Mouse (Mus musculus) stomach, postnatal 0 days (tissue): ENCODE data around the gene Dennd2d. TPM values are rescaled to one million over a fixed set of nuclear protein-coding genes. Genes with fewer than 3 reads are reported as not detected.
A peak's percentile ranks its signal among the peaks of the same experiment; 100 is the strongest.

Experiments
- ATAC-seq: fragments of 200-750 bp; cut with Nextera tagmentation; 2 replicates; pipeline ENCODE4 v1.8.0; 2017; ENCODE audit not compliant: low FRiP score, low TSS enrichment
- DNase-seq: peaks from one replicate; pipeline ENCODE4 v3.0.0-alpha.2; 2016; ENCODE audit warnings: low spot score
- H3K27ac ChIP-seq: fragments of 300-500 bp; sonication (generic); replicated peaks from 2 replicates; pipeline ENCODE4 v1.5.1; 2014; ENCODE audit warnings: mild to moderate bottlenecking, control low read depth
- H3K27me3 ChIP-seq: fragments of 300-500 bp; sonication (generic); 2 replicates; pipeline ENCODE4 v1.6.1; 2014; ENCODE audit warnings: low read length; ENCODE audit not compliant: control insufficient read depth, insufficient read depth
- H3K36me3 ChIP-seq: fragments of 300-500 bp; sonication (generic); 2 replicates; pipeline ENCODE4 v1.6.1; 2014; ENCODE audit warnings: low read length, mixed read lengths; ENCODE audit not compliant: control insufficient read depth, insufficient read depth
- H3K4me1 ChIP-seq: fragments of 300-500 bp; sonication (generic); replicated peaks from 2 replicates; pipeline ENCODE4 v1.6.1; 2014; ENCODE audit warnings: antibody characterized with exemption; ENCODE audit not compliant: control insufficient read depth, insufficient read depth
- H3K4me2 ChIP-seq: fragments of 300-500 bp; sonication (generic); replicated peaks from 2 replicates; pipeline ENCODE4 v1.6.1; 2014; ENCODE audit warnings: low read depth, mild to moderate bottlenecking, control low read depth, moderate library complexity
- H3K4me3 ChIP-seq: fragments of 300-500 bp; sonication (generic); 2 replicates; pipeline ENCODE4 v1.5.1; 2014; ENCODE audit warnings: low read depth, low read length, control low read depth
- H3K9ac ChIP-seq: fragments of 300-500 bp; sonication (generic); 2 replicates; pipeline ENCODE4 v1.6.1; 2014; ENCODE audit warnings: mild to moderate bottlenecking, low read length, control low read depth, mixed read lengths
- H3K9me3 ChIP-seq: fragments of 300-500 bp; sonication (generic); 2 replicates; pipeline ENCODE4 v1.6.1; 2016; ENCODE audit warnings: low read length; ENCODE audit not compliant: control insufficient read depth
- CTCF ChIP-seq: IDR thresholded peaks from 2 replicates; pipeline ENCODE4 v1.5.1; 2016; ENCODE audit warnings: antibody characterized with exemption, low read depth, mild to moderate bottlenecking, moderate library complexity
- EP300 ChIP-seq: optimal IDR thresholded peaks from 2 replicates; pipeline ENCODE3; 2016; ENCODE audit warnings: antibody characterized with exemption
- WGBS: fragments of 180-500 bp; shearing (Covaris S2); extraction: QIAGEN DNeasy Blood & Tissue Kit; methylation state at CpG from one replicate; pipeline ENCODE4 v1.1.7; 2014; 5-methylcytosine and 5-hydroxymethylcytosine counted together
- polyA plus RNA-seq: library from polyadenylated mRNA; unstranded; fragments of >200 nt; fragmentation: Nextera tagmentation; extraction: Ambion mirVana; gene quantifications from 2 replicates; pipeline ENCODE4 v1.2.1, GENCODE M21; 2015

Gene Dennd2d
- polyA plus RNA-seq, 1 experiment from 2014 or later, result 27.7 TPM

DNA sequence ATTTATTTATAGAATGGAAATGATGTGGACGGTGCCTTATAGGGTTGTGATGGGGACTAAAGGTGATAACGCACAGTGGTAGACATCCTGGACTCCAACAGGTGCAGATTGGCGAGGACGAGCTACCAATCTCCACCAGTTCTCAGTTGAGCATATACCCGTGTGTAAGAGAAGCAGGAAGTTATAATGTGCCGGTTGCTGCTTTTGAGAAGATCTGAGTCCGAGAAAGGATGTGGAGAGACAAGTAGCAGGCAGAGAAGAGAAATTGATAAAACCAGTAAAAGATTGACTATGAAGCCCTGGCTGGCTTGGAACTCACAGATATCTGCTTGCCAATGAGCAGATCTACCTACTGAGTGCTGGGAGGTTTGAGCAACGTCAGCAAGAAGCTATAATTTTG is 11.0 kb downstream of the Dennd2d start:
- Histone ChIP-seq H3K9ac (no peak overlapping the region), H3K36me3 (no peaks in the 10 kb centered on the region), H3K27ac (no peak overlapping the region), H3K4me3 (no peak overlapping the region), H3K4me1 (peaks cover 5% of the 10 kb centered on the region), H3K27me3 (no peaks in the 10 kb centered on the region), H3K9me3 (no peaks in the 10 kb centered on the region), H3K4me2 (no peak overlapping the region)
- TF ChIP-seq EP300, result no peak
- ATAC-seq, result no peak
- WGBS, result 83% methylated on average over 8 of the region's 8 CpGs
- no peak for DNase-seq

DNA sequence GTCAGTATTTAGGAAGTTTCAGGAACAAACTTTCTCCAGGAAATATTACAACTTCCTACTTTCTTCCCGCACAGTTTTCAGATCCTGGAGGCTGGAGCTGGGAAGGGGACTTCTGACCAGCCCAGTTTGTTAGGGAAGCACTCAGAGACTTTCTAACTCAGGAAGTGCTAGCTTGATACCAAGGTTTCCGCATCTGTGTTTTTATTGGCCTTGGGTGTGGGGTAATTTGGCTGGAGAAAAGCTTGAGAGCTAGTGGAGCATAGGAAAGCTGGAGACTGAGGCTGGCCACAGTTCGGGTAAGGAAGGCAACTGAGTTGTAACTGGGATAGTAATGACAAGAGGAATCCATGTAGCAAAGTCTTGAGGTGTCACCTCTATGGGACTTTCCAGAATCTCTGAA is 11.7 kb downstream of the Dennd2d start:
- Histone ChIP-seq H3K4me3 (no peak overlapping the region), H3K9ac (no peak overlapping the region), H3K9me3 (no peaks in the 10 kb centered on the region), H3K4me1 (peaks cover 5% of the 10 kb centered on the region), H3K36me3 (no peaks in the 10 kb centered on the region), H3K27me3 (no peaks in the 10 kb centered on the region), H3K27ac (no peak overlapping the region), H3K4me2 (no peak overlapping the region)
- DNase-seq, result no peak
- no peak for TF ChIP-seq CTCF
- no peak for TF ChIP-seq EP300
- 79% methylated on average over 3 of the region's 3 CpGs for WGBS
- no peak for ATAC-seq

DNA sequence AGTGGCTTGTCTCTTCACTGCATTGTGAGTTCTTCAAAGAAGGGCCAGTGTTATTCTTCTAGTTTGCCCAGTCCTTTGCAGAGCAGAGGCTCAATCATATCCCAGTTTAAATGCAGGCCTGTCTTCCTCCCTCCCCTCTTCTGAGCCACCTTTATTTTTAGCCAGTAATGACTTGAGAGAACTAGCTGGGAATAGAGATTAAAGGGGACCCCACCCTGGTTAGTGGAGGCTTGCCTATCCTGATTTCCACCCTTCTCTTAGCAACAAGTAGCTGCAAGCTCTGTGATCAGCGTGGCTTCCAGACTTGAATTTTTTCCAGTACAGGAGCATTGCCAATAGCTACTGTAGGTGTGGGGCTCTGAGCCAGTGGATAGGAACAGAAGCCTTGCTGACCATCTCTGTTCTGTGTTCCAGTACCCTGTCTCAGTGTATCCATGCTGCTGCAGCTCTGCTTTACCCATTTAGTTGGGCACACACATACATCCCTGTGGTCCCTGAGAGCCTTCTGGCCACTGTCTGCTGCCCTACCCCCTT is 12.3 kb downstream of the Dennd2d start:
- Histone ChIP-seq H3K4me3 (no peak overlapping the region), H3K4me1 (peaks cover 5% of the 10 kb centered on the region), H3K36me3 (no peaks in the 10 kb centered on the region), H3K4me2 (no peak overlapping the region), H3K27me3 (no peaks in the 10 kb centered on the region), H3K9me3 (no peaks in the 10 kb centered on the region), H3K9ac (no peak overlapping the region), H3K27ac (0 out of 2 replicates have a peak overlapping the region, but pooled peaks have one; percentile 35)
- no peak for TF ChIP-seq CTCF
- no peak for TF ChIP-seq EP300
- WGBS, result 44% methylated on average over 1 of the region's 1 CpGs
- ATAC-seq (no peak), DNase-seq (no peak)

DNA sequence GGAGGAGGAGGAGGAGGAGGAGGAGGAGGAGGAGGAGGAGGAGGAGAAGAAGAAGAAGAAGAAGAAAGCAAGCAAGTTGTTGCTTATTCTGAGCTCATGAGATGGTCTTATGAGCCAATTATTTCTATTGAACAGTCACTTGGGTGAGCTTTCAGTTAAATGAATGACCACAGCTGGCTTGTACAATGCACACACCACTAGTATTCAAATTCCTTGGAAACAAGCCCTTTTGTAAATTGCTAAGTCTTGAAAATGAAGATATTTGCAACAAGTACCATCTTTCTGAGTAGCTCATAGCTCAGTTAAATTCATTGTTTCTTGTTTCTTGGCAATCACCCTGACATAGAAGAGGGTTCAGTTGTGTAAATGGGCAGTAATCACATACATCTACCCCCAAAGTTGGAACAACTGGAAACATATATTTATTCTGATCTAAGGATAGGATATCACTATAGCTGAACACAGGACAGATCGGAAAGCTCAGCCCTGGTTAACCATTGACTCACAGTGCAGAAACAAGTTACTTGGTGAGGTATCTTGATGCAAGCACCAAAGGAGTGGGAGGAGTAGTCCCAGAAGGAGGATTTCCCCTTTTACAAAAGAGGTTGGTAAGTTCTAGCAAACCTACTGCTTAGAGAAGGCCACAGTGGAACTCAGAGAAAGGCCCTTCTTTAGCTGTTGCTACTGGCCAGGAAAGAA is 13.3 kb downstream of the Dennd2d start:
- no peaks in the 10 kb centered on the region for H3K36me3 ChIP-seq
- WGBS, result 62% methylated on average over 1 of the region's 1 CpGs
- peaks cover 5% of the 10 kb centered on the region for H3K4me1 ChIP-seq
- no peaks in the 10 kb centered on the region for H3K9me3 ChIP-seq
- DNase-seq (no peak), ATAC-seq (peak; percentile 24; the same call in 1 of the 2 replicates)
- no peak overlapping the region for H3K4me3 ChIP-seq
- H3K27me3 ChIP-seq, result no peaks in the 10 kb centered on the region
- TF ChIP-seq EP300 (no peak), CTCF (no peak)
- H3K27ac ChIP-seq, result peak overlapping the region; percentile 67
- no peak overlapping the region for H3K9ac ChIP-seq
- no peak overlapping the region for H3K4me2 ChIP-seq

DNA sequence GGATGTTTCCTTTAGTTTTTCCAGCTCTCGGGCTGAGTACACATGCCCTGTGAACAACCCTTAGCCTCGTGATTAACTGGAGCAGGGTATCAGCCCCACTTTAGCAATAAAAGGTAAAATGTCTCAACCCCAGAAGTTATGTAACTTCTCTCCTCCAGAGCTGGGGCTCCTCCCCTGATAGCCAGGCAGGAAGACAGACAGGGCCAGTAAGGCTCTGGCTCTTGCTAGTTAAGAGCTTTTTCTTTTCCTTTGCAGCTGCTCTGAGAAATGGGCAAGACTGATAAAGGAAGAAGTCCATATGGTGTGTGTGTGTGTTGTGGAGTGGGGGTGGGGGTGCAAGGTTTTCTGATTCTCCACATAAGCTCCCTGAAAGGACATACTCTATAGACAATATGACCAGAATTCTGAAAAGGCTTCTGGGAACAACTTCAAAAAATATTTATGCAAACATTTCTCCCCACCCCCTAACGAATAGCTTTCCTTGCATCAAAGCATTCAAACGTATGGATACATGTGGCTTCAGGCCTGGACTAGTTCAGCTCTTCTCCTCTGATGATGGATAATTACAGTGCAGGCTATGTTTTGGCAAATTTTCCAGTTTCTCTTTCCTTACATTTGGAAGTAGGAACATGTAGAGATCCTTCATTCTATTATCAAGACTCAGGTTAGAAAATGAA is 14.0 kb downstream of the Dennd2d start:
- Histone ChIP-seq H3K36me3 (no peaks in the 10 kb centered on the region), H3K4me1 (peaks cover 5% of the 10 kb centered on the region), H3K4me3 (no peak overlapping the region), H3K4me2 (no peak overlapping the region), H3K27ac (peak overlapping the region; percentile 67), H3K27me3 (no peaks in the 10 kb centered on the region), H3K9ac (no peak overlapping the region), H3K9me3 (no peaks in the 10 kb centered on the region)
- DNase-seq (peak; percentile 46), ATAC-seq (peak; percentile 68)
- TF ChIP-seq EP300 (no peak), CTCF (no peak)
- 32% methylated on average over 4 of the region's 4 CpGs for WGBS

DNA sequence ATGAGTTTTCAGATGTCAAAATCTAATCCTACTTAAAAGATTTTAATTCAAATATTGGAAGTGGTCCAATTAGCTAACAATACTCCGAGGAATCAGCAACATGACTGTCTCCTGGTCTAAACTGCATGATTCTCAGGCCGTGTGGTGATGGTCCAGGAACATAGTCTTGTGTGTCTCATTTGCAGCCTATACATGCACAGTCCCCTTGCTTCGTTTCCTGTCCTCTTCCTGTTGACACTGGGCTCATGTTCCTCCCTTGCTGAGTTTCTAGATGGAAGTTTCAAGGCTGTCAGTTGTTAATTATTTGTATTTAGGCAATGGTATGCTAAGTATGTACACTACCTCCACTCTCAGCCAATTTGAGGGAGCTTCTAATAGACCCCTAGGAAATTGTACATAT is 14.8 kb downstream of the Dennd2d start:
- DNase-seq (no peak), ATAC-seq (no peak)
- 32% methylated on average over 3 of the region's 3 CpGs for WGBS
- Histone ChIP-seq H3K36me3 (peaks cover 2% of the 10 kb centered on the region; the same call in 1 of the 2 replicates), H3K9me3 (no peaks in the 10 kb centered on the region), H3K4me3 (no peak overlapping the region), H3K27me3 (no peaks in the 10 kb centered on the region), H3K27ac (no peak overlapping the region), H3K4me1 (peaks cover 5% of the 10 kb centered on the region), H3K4me2 (no peak overlapping the region), H3K9ac (no peak overlapping the region)
- no peak for TF ChIP-seq EP300
- no peak for TF ChIP-seq CTCF
